Mouse (Mus musculus) liver, embryonic 12.5 days (tissue): ENCODE data around the gene Slc12a4. TPM values are rescaled to one million over a fixed set of nuclear protein-coding genes. Genes with fewer than 3 reads are reported as not detected.

ENCODE experiments used
- ATAC-seq: fragments of 200-750 bp; cut with Nextera tagmentation; 2 replicates; pipeline ENCODE4 v1.8.0; 2017; ENCODE audit warnings: moderate number of reproducible peaks, mild to moderate bottlenecking, moderate library complexity
- H3K27ac ChIP-seq: fragments of 300-500 bp; sonication (generic); 2 replicates; pipeline ENCODE4 v1.5.1; 2016; ENCODE audit warnings: mild to moderate bottlenecking
- H3K27me3 ChIP-seq: fragments of 300-500 bp; sonication (generic); replicated peaks from 2 replicates; pipeline ENCODE4 v1.6.1; 2016; ENCODE audit warnings: mild to moderate bottlenecking, moderate library complexity
- H3K36me3 ChIP-seq: fragments of 300-500 bp; sonication (generic); 2 replicates; pipeline ENCODE4 v1.6.1; 2016; ENCODE audit warnings: mild to moderate bottlenecking, moderate library complexity
- H3K4me1 ChIP-seq: fragments of 300-500 bp; sonication (generic); 2 replicates; pipeline ENCODE4 v1.6.1; 2016
- H3K4me2 ChIP-seq: fragments of 300-500 bp; sonication (generic); 2 replicates; pipeline ENCODE4 v1.6.1; 2016; ENCODE audit warnings: mild to moderate bottlenecking, moderate library complexity
- H3K4me3 ChIP-seq: fragments of 300-500 bp; sonication (generic); 2 replicates; pipeline ENCODE4 v1.5.1; 2016; ENCODE audit warnings: mild to moderate bottlenecking, moderate library complexity
- H3K9ac ChIP-seq: fragments of 300-500 bp; sonication (generic); 2 replicates; pipeline ENCODE4 v1.6.1; 2016; ENCODE audit warnings: mild to moderate bottlenecking, moderate library complexity
- H3K9me3 ChIP-seq: fragments of 300-500 bp; sonication (generic); replicated peaks from 2 replicates; pipeline ENCODE4 v1.6.1; 2016; ENCODE audit warnings: mild to moderate bottlenecking, moderate library complexity
- WGBS: fragments of 180-500 bp; shearing (Covaris S2); methylation state at CpG from one replicate; pipeline ENCODE4 v1.1.7; 2016; ENCODE audit not compliant: insufficient replicate concordance; 5-methylcytosine and 5-hydroxymethylcytosine counted together
- polyA plus RNA-seq: library from polyadenylated mRNA; unstranded; fragments of >200 nt; fragmentation: Nextera tagmentation; extraction: Ambion mirVana; gene quantifications from 2 replicates; pipeline ENCODE4 v1.2.1, GENCODE M21; 2016

The Slc12a4 gene
- polyA plus RNA-seq, 1 experiment from 2014 or later = 18.6 TPM

DNA sequence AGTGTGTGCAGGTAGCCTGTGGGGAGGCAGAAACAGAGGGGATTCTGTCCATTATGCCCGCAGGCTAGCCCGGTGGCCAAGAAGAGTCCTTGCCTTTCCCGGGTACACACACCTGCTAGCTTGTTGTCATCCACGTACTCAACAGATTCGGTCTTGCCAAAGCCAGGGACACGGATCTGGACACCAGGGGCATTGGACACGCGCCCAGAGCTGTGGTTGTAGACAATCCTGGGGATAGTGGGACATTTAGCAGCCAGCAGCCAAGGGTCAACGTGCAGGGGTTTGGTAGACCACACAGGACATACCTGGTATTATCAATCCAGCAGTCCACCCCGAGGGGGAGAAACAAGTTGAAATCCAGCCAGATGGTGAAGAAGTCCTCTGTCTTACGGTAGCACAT, 23.9 kb downstream of the Slc12a4 start:
- Histone ChIP-seq H3K36me3 (peaks cover 74% of the 10 kb centered on the region), H3K4me1 (peaks cover 35% of the 10 kb centered on the region), H3K27ac (peak overlapping the region; percentile 42; the same call in 1 of the 2 replicates), H3K9ac (peak overlapping the region; percentile 4; the same call in 1 of the 2 replicates), H3K4me2 (peak overlapping the region; percentile 33), H3K27me3 (no peaks in the 10 kb centered on the region), H3K9me3 (no peaks in the 10 kb centered on the region), H3K4me3 (peak overlapping the region; percentile 30)
- ATAC-seq = no peak
- 73% methylated on average over 11 of the region's 11 CpGs for WGBS

DNA sequence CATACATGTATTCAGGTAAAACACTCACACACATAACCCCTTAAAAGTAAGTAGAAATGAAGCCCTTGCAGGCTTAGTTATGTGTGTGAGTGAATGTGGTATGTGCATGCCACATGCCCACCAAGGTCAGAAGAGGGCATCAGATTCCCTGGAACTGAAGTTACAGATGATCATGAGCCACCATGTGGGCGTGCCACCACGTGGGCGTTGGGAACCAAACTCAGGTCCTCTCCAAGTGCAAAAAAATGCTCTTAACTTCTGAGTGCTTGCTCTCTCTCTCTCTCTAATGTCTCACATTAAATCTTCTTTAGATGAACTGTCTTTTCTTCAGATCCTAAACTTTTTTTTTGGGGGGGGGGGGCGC, 27.6 kb downstream of the Slc12a4 start, which contains the start of gene Psmb10:
Gene Psmb10 (minus strand): TSS at position 139 of the 364 bp plus-strand sequence.
- peak within 1 kb of the TSS; percentile 82 for H3K9ac ChIP-seq
- H3K4me3 ChIP-seq = peak within 1 kb of the TSS; percentile 84
- ATAC-seq = no peak
- WGBS = 11% methylated on average over 4 of the region's 4 CpGs
- no peaks in the 10 kb centered on the region for H3K9me3 ChIP-seq
- peaks cover 48% of the 10 kb centered on the region for H3K4me1 ChIP-seq
- peaks cover 43% of the 10 kb centered on the region for H3K36me3 ChIP-seq
- H3K27me3 ChIP-seq = no peaks in the 10 kb centered on the region
- H3K4me2 ChIP-seq = peak within 1 kb of the TSS; percentile 96
- peak within 1 kb of the TSS; percentile 84 for H3K27ac ChIP-seq

DNA sequence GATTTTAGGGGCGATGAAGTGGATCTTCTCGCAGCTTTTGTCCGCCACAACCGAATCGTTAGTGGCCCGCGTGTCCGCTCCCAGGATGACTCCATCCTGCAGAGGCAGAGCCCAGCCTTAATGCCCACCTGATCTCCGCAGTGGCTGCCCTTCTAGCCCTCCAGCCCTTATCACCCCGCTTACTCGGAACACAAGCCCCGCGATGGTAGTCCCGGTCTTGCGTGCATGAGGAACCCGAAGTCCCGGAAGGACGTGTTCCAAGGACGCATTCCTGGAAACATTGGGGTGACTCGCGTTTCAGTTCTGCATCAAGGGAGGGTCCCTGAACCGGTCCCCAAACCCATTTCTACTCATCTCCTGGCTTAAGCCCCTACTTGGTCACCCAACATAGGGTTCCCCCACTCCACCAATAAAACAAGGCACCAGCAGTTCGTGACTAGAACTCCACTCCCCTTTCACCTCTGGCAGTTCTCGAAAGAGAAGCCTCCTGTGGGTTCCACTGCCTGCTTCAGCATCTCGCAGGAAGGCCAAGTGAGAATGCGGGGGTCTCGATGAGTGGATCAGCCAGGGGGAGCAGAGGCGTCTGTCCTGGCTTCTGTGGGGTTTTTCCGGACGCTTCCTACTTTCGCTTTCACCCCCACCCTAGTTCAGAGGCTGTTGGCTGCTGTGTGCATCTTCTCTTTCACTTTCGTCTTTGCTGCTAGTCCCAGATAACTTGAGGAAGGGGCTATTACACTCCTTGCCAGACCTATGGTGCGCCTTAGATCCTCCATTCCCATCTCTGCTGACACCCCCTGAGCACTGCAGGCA, 28.2 kb downstream of the Slc12a4 start:
- WGBS = under 1% methylated on average over 33 of the region's 33 CpGs
- ATAC-seq = peak; percentile 16; the same call in 1 of the 2 replicates
- H3K36me3 ChIP-seq = peaks cover 37% of the 10 kb centered on the region

DNA sequence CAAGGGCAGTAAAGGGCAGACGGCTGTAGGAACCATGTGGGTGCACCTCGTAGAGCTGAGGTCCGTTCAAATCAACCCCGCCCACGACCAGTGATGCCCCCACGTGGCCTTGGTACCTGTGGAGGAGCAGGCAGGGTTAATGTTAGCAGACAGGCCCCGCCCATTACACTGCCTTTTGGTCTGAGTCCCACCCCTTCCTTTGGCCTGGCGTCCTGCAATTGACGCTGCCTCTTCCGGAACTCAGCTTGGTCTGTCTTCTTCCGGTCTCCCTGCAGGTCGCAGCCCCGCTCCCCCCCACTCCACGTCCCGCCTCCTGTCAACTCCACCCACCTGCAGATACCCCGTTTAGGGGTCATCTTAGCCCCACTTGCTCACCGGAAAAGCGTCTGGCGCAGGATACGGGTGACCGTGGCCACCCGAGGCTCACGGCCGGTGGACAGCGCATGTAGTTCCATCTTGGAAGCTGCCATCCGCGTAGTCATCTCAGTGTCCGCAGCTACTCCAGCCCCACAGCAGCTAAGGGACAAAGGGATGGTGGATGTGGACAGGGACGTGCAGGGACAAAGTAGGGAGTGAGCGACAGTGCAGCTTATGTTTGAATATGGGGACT, 28.9 kb downstream of the Slc12a4 start:
- Histone ChIP-seq H3K4me2 (peak overlapping the region; percentile 96), H3K4me3 (peak overlapping the region; percentile 84), H3K9me3 (no peaks in the 10 kb centered on the region), H3K9ac (peak overlapping the region; percentile 82), H3K27me3 (no peaks in the 10 kb centered on the region), H3K27ac (peak overlapping the region; percentile 84), H3K36me3 (peaks cover 37% of the 10 kb centered on the region), H3K4me1 (peaks cover 40% of the 10 kb centered on the region)
- WGBS = under 1% methylated on average over 30 of the region's 30 CpGs
- ATAC-seq = peak; percentile 83

More for the DNA sequence above, 28.2 kb downstream of the Slc12a4 start:
- peak overlapping the region; percentile 84 for H3K27ac ChIP-seq
- peak overlapping the region; percentile 82 for H3K9ac ChIP-seq
- H3K4me1 ChIP-seq = peaks cover 42% of the 10 kb centered on the region
- peak overlapping the region; percentile 96 for H3K4me2 ChIP-seq
- no peaks in the 10 kb centered on the region for H3K27me3 ChIP-seq
- peak overlapping the region; percentile 84 for H3K4me3 ChIP-seq
- no peaks in the 10 kb centered on the region for H3K9me3 ChIP-seq

- 0 out of 2 replicates have a peak, but pooled peaks have one; percentile 5 for ATAC-seq
- Histone ChIP-seq H3K4me1 (peaks cover 41% of the 10 kb centered on the region), H3K9me3 (no peaks in the 10 kb centered on the region), H3K4me2 (peak overlapping the region; percentile 96), H3K4me3 (peak overlapping the region; percentile 84), H3K36me3 (peaks cover 37% of the 10 kb centered on the region), H3K9ac (peak overlapping the region; percentile 82), H3K27ac (peak overlapping the region; percentile 84), H3K27me3 (no peaks in the 10 kb centered on the region)
- 14% methylated on average over 7 of the region's 7 CpGs for WGBS
Observed at GRCm38 (mm10) chr8:105935863-105936603, 29.9 kb downstream of the Slc12a4 start.

GRCm38 (mm10) chr8:105935105-105935504, 30.8 kb downstream of the Slc12a4 start:
- ATAC-seq = 0 out of 2 replicates have a peak, but pooled peaks have one; percentile 9
- H3K4me1 ChIP-seq = peaks cover 45% of the 10 kb centered on the region
- H3K9me3 ChIP-seq = no peaks in the 10 kb centered on the region
- H3K27ac ChIP-seq = peak overlapping the region; percentile 84
- WGBS = 16% methylated on average over 6 of the region's 6 CpGs
- H3K4me3 ChIP-seq = peak overlapping the region; percentile 19; the same call in 1 of the 2 replicates
- H3K9ac ChIP-seq = peak overlapping the region; percentile 82
- no peaks in the 10 kb centered on the region for H3K27me3 ChIP-seq
- H3K4me2 ChIP-seq = peak overlapping the region; percentile 96
- peaks cover 35% of the 10 kb centered on the region for H3K36me3 ChIP-seq

DNA sequence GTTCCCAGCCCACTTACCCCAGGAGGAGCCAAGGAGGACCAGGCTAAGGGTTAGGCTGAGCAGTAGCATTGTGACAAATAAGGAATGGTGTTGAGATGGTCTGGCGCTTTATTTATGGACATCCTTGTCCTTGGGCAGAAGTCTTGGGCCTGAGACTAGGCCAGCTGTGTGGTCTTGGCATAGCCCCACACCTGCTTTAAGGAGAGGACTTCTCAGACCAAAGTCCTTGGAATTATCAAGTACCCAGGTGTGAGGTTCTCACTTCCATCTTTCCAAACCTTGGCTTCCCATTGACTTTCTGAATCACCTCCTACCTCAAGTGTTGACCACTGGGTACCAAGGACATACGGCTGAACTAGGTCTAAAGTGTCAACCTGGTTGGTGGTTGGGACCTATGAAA, 32.1 kb downstream of the Slc12a4 start, which contains the start of gene Ctrl:
Gene Ctrl (minus strand): TSS at position 101 of the 400 bp plus-strand sequence.
- peaks cover 33% of the 10 kb centered on the region for H3K36me3 ChIP-seq
- WGBS = 87% methylated on average over 2 of the region's 2 CpGs
- peak within 1 kb of the TSS; percentile 18; the same call in 1 of the 2 replicates for H3K27ac ChIP-seq

DNA sequence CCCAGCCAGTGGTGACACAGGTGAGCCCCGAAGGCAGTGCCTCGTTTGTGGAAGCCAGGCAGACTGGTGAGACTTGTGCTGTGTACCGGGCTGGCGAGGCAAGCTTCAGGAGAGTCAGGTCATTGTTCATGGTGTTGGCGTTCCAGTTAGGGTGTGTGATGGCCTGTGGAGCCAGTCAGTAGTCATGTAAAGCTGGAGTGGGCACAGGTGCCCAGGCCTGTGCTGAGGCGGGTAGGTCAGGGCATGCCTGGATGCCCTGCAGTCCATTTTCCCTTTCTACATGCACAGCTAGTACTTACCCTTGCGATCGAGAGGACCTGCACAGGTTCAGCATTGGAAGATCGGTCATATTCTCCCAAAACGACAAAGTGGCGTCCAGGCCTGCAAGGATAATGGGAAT, 33.4 kb downstream of the Slc12a4 start:
- no peak overlapping the region for H3K27ac ChIP-seq
- H3K4me3 ChIP-seq = no peak overlapping the region
- peaks cover 33% of the 10 kb centered on the region for H3K36me3 ChIP-seq
- no peaks in the 10 kb centered on the region for H3K9me3 ChIP-seq
- no peak overlapping the region for H3K9ac ChIP-seq
- no peak overlapping the region for H3K4me2 ChIP-seq
- 82% methylated on average over 11 of the region's 11 CpGs for WGBS
- peaks cover 34% of the 10 kb centered on the region for H3K4me1 ChIP-seq
- ATAC-seq = no peak
- no peaks in the 10 kb centered on the region for H3K27me3 ChIP-seq

More for the DNA sequence above, 32.1 kb downstream of the Slc12a4 start, which contains the start of gene Ctrl:
- no peaks in the 10 kb centered on the region for H3K9me3 ChIP-seq
- no peak within 1 kb of the TSS for H3K4me2 ChIP-seq
- ATAC-seq = no peak
- no peak within 1 kb of the TSS for H3K4me3 ChIP-seq
- no peaks in the 10 kb centered on the region for H3K27me3 ChIP-seq
- no peak within 1 kb of the TSS for H3K9ac ChIP-seq
- H3K4me1 ChIP-seq = peaks cover 37% of the 10 kb centered on the region

GRCm38 (mm10) chr8:105931271-105931670, 34.6 kb downstream of the Slc12a4 start:
- no peaks in the 10 kb centered on the region for H3K9me3 ChIP-seq
- peaks cover 30% of the 10 kb centered on the region for H3K4me1 ChIP-seq
- WGBS = 84% methylated on average over 3 of the region's 3 CpGs
- ATAC-seq = no peak
- peaks cover 33% of the 10 kb centered on the region for H3K36me3 ChIP-seq
- H3K4me2 ChIP-seq = no peak overlapping the region
- H3K9ac ChIP-seq = no peak overlapping the region
- H3K4me3 ChIP-seq = no peak overlapping the region
- no peak overlapping the region for H3K27ac ChIP-seq
- H3K27me3 ChIP-seq = no peaks in the 10 kb centered on the region

DNA sequence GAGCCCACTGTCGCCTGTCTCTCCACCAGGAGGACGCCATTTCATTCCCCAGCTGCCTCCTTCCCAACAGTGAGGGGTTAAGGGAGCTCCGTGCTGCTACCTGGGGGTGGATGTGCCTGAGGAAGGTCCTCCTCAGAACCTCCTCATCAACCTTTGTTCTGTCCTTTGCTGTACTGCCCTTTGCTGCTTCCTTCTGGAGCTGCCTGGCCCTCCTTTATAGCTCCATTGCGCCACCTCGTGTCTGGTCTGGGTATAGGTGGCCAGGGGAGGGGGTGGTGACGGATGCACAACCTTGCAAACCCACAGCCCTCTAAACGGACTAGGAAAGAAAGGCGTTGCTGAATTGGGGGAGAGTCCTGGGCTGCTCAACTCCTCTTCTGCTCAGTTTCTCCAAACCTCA, 35.3 kb downstream of the Slc12a4 start:
- H3K36me3 ChIP-seq = peaks cover 33% of the 10 kb centered on the region
- no peaks in the 10 kb centered on the region for H3K9me3 ChIP-seq
- H3K4me1 ChIP-seq = peaks cover 24% of the 10 kb centered on the region
- ATAC-seq = peak; percentile 50
- H3K27me3 ChIP-seq = no peaks in the 10 kb centered on the region
- H3K4me3 ChIP-seq = no peak overlapping the region
- no peak overlapping the region; the same call in 1 of the 2 replicates for H3K9ac ChIP-seq
- 14% methylated on average over 8 of the region's 8 CpGs for WGBS
- H3K27ac ChIP-seq = no peak overlapping the region
- H3K4me2 ChIP-seq = no peak overlapping the region

GRCm38 (mm10) chr8:105925123-105925522, 40.8 kb downstream of the Slc12a4 start:
- 60% methylated on average over 3 of the region's 3 CpGs for WGBS
- no peak overlapping the region for H3K27ac ChIP-seq
- ATAC-seq = no peak
- H3K9ac ChIP-seq = no peak overlapping the region
- no peaks in the 10 kb centered on the region for H3K27me3 ChIP-seq
- H3K9me3 ChIP-seq = no peaks in the 10 kb centered on the region
- peaks cover 15% of the 10 kb centered on the region for H3K4me1 ChIP-seq
- H3K36me3 ChIP-seq = peaks cover 10% of the 10 kb centered on the region
- no peak overlapping the region for H3K4me2 ChIP-seq
- no peak overlapping the region for H3K4me3 ChIP-seq
